Mouse (Mus musculus): ENCODE results near the gene Serpinb1a. TPM values are rescaled to one million over a fixed set of nuclear protein-coding genes. Genes with fewer than 3 reads are reported as not detected.

The Serpinb1a gene
- total RNA-seq, 2 experiments from 2014 or later: 2.9 to 4.7 TPM

DNA sequence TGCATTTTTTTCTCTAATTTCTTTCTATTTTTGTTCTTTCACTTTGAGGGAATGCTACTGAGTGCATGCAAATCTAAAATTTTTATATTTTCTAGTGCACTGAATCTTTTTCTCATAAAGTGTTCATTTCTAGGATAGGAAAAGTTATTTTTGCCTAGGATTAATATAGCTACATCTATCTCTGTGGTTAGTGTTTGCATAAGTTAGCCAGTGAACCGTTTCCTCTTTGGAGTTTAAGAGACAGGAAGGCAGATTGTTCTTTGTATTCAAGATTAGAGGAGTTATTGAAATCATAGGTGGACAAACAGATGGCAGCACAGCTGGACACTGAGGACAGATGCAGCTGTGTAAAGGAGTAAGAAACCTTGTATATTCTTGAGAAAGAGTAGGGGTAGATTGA is 11.7 kb downstream of the Serpinb1a start:
- no peak for DNase-seq

DNA sequence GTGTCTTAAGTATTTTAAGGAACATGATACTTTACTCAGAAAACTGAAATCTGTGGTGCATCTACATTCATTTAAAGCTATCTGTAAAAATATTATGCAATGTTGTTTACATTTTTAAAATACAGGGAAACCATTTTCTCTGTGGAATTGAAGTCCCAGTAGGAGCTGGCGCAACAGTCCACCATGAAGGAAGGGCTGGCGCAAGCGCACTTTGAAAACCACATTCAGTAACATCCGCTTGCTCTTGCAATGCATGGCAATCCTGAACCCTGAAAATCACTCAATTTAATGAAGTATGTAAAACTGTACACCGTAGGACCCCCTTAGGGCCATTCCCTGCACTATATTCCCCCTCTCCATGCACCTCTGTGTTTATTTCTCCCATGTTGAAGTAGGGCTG is 16.5 kb downstream of the Serpinb1a start:
- DNase-seq: no peak

DNA sequence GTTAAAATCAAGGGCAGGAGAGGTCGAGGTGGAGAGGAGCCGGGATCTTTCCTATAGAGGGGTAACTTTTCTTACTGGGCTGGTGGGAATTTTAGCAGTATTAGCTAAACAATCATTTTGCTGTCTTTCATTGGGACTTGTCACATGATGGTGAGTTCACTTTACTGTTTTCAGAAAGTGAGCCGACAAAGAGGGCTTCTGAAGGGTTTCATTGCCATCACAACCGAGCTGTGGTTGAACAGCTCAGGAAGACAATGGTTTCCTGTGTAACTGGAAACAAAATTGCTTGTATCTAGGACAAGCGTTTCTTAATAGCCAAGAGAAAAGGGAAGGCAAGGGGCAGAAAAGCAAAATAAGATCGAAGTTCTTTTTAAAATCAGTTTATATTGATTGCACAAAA is 17.7 kb downstream of the Serpinb1a start:
- DNase-seq: no peak

DNA sequence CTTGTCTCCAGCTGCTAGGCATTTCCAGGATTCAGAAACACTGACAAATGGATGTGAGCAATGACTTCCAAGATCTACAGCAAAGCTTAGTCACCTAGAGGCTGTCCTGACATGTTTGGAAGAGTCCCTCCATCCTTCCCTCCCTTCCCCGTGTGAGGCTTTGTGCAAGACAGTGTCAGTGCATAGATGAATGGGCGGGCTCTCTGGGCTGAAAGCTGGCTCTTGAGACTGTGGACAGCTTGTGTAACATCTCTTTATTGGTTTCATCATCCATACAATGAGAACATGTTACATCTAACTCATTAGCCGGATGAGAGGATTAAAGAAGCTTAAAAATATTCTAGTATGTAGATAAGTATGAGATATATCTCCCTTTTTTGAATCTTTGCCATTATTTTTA is 18.2 kb downstream of the Serpinb1a start:
- no peak for DNase-seq

DNA sequence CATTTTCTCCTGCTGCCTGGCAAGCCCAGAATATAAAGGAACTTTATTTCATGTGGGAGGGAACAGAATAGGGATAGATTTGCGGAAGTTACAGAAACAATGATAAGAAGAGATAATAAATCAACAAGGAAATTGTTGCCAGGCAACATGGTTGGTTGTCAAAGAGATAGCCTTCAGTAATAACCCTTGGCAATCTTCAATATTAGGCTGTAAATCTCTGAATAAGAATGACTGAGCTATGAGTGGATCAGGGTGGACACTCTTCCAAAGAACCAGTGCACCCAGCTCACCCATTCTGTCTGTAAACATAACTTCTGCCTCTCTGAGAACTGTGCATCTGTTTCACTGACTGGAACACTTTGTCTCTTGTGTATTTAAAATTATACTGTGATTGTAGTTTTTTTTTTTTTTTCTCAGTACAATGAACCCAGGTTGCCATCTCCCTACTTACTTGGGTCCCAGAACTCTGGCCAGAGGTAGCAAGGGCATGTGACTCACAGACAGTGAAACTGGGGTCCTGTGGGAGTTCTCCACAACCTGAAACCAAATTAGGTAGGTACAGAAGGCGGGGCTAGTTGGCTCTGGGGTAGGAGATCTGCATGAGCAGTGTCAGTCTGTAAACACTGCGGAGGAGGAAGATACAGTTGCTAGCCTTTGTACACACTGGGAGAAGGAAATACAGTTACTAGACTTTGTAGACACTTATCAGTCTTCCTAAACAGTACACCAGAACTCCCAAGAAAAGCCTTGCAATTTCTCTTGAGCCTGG is 19.3 kb downstream of the Serpinb1a start:
- DNase-seq: peak in 1 of 2 experiments; percentile 25

DNA sequence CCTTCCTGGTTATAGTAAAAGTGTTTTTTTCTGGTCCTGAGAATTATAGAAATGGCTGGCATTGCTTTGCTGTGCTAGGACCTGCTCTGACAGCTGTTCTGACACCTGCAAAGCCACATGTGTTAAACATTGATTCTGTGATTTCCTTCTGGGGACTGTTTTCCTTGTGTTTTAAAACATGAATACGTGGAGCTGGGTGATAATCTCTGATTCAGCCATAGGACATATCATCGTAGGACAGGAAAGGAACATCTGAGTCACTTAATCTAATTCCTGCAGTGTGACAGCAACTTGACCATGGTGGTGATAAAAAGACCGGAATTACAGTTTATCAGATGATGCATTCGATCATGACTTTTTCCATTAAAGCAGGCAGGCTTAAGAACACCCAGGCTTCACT is 22.1 kb downstream of the Serpinb1a start:
- DNase-seq: no peak

DNA sequence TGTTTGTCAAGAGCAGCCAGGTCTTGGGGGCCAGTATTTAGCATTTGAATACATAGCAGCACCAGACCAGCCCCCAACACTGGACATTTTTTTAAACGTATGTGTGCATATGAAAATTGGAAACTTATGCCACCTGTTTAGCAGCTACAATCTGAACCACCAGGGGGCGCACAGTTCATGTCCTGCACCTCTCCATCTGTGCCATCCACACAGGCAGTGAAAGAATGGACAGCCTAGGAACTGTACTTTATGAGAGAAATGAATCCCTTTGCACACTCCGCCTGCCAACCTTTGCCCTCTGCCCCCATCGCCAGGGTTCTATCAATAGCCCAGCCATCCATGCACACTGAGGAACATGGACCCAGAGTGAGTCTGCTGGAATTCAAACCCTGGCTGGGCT is 23.0 kb downstream of the Serpinb1a start:
- DNase-seq: peak; percentile 31 to 73

DNA sequence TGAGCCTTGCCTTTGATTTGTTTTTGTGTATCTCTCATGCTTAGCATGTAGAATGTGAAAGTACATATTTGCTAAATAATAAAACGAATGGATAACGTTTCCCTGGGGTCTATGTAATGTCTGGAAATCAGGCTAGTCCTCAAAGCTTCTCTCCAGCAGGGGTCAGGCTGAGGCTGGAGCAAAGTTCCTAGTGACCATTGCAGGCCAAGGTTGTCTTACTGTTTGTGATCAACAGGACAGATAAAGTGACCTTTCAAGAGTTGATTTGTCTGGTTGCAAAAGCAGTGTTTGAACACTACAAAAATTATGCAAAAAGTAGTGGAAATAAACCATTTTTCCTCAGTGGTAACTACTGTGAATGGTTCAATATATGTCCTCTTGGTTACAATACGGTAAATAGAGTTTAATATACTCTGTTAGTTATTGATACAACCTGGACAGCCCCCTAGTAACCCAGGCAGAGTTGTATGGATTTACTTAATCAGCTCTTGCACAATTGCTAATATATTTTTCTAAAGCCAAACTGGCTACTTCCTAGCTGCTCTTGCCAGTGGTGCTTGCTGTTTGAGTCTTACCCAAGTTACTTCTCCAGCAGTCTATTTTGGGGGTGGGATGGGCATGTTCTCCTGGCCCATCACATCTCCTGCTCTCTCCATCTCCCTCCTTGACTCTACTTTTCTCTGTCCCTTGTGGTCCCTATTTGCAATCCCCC is 23.7 kb downstream of the Serpinb1a start:
- no peak for DNase-seq

DNA sequence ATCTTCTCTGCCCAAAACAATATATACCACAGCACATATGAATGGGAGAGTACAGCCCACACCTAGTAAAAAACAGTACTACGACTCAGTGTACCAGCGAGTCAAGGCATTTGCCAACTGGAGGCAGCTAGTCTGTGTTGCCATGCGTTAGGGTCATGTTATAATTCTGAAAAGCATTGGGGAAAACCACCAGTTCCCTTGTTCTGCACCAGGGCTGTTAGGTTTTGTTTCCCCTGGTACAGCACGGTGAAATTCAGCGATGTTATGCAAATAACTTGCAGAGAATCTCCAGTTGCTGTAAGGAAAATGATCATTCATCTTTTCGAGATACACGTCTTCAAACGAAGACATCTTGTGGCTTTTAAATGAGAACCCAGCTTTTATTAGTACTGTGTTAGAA is 25.4 kb downstream of the Serpinb1a start:
- DNase-seq: no peak

DNA sequence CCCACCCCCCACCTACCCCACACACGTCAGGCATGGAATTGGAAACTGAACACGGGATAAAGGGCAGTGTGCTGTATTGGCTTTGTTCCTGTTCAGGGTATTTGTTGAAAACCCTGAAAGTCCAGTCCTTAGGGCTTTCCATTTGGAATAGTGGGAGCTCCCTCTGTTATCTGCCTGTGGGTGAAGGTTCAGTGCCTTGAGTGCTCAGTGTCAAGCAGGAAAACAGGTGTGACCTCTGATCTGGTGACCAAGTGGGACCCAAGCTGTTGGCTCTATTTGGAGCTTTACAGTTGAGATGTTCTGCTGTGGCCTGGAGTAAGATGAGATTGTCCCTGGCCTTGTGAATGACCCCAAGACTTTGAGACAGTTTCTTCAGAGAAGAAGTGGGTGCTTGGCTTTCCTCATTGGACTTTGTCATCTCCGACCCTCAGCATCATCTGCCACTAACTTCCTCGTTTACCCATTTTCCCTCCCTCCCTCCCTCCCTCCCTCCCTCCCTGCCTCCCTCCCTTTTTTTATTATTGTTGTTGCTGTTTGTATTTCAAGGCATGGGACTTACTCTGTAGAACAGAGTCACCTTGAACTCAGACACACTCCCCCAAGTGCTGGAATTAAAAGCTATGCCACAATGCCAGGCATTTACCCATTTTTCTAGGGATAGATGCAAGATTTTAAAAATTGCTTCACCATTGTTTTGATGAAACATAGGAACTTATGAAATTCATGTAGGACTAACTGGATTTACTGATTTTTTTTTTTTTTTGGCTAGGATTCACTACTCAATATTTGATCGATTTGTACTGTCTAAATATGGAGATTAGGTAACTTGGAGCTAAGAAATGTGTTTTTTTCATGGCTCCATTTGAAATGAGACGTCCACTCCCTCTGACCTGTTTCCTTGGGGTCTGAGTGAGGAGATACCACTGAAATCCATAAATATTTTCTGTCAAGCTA is 26.3 kb downstream of the Serpinb1a start:
- no peak for DNase-seq

DNA sequence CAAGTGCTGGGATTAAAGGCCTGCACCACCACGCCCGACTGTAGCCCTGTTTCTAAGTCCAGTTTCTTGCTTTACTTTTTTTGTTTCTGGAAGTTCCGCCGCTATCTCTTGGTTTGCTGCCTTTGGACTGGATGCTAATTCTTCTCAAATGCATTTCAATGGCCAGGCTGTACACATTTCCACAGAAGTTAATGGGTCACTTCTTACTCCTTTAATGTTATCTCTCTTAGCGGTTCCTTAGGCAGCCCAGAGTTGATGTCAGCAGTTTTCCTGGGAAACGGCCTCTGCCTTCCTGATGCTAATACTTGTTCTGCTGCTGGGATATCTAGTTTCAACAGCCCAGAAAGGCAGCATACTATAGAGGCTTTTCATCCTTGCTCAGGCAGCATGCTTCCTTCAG is 27.9 kb downstream of the Serpinb1a start:
- no peak for DNase-seq

DNA sequence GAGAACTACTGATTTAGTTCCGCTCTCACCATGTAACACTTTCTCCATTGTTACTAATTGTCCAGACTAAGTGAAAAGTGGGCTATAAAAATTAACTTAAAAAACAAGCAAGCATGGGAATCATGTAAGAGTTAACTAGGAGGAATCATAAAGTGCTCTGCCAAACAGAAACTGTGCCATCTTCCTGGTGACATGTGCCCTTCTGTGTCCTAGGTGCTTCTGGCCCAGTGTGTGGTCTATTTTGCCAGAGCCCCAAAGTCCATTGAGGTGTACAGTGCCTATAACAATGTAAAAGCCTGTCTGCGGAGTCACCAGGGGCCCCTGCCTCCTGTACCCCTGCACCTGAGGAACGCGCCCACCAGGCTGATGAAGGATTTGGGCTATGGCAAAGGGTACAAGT is 29.3 kb downstream of the Serpinb1a start:
- DNase-seq: no peak

DNA sequence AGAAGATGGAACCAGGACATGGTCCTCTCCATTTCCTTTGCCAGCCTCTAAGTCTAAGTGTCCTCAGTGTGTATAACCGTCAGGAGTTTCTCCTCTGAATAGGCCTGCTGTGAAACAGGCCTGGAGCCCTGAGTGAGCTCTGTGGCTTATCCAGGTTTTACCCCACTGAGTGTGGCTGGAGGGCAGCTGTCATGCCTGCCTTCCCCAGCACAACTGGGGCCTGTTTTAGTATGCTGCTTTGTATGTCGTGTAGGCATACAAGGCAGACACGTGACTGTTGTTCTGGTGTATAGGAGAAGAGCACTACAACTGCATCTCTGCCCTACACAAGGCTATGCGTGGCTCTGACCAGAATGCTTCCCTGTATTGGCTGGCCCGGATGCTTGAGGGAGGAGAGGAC is 31.1 kb downstream of the Serpinb1a start:
- DNase-seq: no peak

DNA sequence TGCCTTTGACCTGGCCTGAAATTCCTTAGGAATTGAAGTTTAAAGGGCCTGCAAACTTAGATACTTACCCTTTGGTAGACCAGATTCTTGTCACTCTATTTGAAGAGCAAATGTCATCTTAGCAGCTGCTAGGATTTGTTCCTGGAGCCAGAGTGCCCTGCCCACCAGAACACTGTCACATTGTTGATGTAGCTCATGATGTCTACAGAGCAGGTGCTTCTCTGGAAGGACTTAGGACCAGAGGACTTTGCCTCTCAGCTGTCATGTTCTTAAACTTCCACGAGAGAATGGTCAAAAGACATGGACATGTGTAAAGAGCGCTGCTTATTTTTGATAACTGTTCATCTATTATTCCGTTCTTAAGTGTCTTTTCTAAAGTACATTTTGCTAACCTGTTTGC is 31.7 kb downstream of the Serpinb1a start:
- DNase-seq: no peak

DNA sequence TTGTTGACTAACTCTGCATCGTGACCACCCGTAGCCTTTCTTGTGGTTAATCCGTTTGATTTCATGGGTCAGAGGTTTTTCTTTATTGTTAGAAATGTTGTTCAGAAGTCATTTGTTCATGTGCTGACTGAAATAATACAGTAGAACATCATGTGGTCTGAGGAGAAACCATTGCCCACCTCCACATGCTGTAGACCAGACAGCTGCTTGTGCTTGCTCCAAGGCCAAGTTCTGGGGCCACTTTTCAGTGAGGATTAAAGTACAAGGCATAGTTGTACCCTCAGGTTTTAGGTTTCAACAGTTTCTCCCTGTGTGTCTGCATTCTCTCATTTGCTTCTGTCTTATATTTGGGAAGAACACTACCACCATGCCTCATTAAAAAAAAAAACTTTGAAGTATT is 43.4 kb downstream of the Serpinb1a start:
- DNase-seq: no peak

DNA sequence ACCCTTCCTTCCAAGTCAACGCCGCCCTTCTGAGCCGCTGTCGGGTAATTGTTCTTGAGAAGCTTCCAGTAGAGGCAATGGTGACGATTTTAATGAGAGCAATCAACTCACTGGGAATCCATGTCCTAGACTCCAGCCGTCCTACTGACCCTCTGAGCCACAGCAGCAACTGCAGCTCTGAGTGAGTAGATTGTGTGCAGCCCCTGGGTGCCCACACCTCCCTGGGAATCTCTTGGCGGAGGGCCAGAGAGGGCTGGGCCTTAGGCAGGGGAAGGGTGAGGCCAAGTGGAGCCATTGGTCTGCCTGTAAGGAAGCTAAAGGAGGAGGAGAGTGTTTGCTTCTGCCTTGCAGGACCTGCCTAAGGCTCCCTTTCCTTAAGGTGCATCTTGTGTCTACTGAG is 44.2 kb downstream of the Serpinb1a start:
- DNase-seq: no peak

DNA sequence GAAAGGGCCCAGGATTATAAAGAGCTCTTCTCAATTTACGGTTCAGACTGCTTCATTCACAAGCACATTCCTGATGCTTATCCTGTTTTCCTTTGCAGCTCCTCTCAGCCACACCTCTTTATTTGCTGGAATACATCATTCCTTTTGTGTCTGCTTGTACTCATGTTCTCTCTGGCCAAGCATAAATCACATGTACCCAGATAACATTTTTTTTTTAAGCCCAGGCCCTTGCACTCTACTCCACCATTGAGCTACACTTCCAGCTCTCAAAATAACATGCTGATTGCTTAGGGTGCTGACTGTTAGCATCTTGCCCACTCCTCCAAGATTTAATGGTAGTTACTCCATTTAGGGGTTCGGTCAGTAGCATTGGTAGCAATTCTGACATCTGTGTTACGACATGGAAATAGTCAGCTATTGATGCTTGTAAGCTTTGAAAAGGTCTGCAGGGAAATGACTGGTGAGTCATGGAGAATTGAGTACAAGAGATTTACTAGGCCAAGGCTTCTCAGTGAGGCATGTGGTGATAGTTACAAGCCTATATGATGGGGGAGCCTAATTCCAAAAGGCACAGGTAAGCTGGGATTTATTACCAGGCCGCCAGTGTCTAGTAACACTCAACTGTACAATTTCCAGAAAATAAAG is 47.2 kb downstream of the Serpinb1a start:
- peak in 1 of 2 experiments; percentile 18 for DNase-seq

DNA sequence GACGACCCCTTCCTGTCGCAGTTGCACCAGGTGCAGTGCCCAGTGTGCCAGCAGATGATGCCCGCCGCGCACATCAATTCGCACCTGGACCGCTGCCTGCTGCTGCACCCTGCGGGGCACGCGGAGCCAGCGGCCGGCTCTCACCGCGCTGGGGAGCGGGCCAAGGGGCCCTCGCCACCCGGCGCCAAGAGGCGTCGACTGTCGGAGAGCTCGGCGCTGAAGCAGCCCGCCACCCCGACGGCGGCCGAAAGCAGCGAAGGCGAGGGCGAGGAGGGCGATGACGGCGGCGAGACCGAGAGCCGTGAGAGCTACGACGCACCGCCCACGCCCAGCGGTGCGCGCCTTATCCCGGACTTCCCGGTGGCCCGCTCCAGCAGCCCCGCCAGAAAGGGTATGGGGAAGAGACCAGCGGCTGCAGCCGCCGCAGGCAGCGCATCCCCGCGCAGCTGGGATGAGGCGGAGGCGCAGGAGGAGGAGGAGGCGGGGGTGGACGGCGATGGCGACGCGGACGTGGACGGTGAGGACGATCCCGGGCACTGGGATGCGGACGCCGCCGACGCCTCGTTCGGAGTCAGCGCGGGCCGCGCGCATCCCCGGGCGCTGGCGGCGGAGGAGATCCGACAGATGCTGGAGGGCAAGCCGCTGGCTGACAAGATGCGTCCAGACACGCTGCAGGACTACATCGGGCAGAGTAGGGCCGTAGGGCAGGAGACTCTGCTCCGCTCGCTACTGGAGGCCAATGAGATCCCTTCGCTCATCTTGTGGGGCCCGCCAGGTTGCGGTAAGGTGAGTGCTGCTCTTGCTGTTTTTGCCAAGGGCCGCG is 48.5 kb downstream of the Serpinb1a start, which contains the start of gene D930007J09Rik:
TSS of gene D930007J09Rik (minus strand) at position 591 of the 823 bp plus-strand sequence.
- DNase-seq: peak; percentile 51

DNA sequence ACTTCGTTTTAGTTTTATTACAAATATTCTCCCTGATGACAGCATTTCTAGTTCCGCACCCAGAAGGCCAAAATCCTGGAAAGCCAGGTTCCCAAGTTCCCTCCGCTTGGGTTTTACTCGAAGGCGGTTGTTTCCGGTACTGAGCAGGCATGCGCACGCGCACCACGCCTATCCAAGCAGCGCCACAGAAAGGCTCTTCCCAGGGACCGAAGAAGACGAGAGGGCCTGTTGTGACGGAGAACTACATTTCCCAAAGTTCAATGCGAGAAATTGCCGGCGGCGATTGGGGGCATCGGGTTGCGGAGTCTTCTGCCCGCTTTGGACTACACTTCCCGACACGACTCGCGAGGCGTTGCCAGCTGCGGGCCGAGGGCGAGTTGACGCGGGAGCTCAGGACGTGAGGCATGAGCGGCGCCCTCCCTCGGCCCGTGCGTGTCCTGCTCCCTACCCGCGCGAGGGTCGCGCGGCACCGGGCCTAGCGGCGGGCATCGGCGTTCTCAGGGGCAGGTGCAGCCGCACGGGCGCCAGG is 49.2 kb downstream of the Serpinb1a start, which contains the start of gene Wrnip1:
TSS of gene Wrnip1 (plus strand) at position 346 of the 529 bp plus-strand sequence.
- peak; percentile 96 to 99 for DNase-seq

DNA sequence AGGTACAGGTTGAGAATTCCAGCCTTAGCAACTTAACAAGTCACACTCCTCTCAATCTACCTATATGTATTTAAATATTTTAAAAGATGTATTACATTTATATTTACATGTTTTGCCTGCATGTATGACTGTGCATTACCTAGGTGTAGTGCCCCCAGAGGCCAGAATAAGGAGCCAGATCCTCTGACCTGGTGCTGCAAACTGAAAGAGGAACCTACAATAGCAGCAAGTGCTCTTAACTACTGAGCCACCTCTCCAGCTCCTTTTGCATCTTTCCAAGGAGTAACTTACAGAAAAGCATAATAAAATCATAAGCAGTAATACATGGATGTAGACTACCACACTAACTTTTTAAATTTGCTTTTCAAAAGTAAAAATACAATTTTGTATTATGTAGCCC is 50.1 kb downstream of the Serpinb1a start:
- peak in 1 of 2 experiments; percentile 13 for DNase-seq

DNA sequence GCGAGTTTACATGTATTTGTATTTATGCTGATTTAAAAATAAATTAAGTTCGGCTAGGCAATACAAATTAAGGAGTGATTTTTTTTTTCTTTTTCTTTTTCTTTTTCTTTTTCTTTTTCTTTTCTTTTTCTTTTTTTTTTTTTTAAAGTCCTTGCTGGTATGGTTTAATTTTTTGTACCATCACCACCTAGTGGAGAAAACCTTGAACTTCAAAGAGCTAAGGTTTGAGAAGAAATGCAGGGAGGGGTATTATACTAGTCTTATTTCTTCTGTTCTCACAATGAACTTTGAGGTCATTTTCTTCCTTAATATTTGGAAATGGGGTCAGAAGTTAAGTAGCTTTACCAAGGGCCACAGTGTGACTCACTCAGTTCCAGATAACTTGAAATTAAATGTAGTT is 51.9 kb downstream of the Serpinb1a start:
- DNase-seq: peak in 1 of 2 experiments; percentile 27
